Mouse (Mus musculus): Measurements from ENCODE around the gene Xpr1.

GRCm38 (mm10) chr1:155412705-155413104 is 4.5 kb downstream of the Xpr1 start:
- TF ChIP-seq CHD1 (IDR thresholded peaks at IDR 0.05; ENCODE audit: low read depth, low read length) (no peak), USF2 (IDR thresholded peaks at IDR 0.05; ENCODE audit: borderline replicate concordance in 1 of 2, insufficient read depth in 1 of 2, low read depth in 1 of 2, low read length in 2 of 2) (no peak), EP300 (IDR thresholded peaks at IDR 0.05; ENCODE audit: low read depth in 1 of 2, low read length in 2 of 2) (peak; percentile 15 to 44; a peak in 2 of 4 replicates), TBP (IDR thresholded peaks at IDR 0.05; ENCODE audit: low read depth, low read length) (no peak), CTCF (IDR thresholded peaks at IDR 0.05 in 2 of 3, conservative IDR thresholded peaks at IDR 0.05 in 1 of 3; ENCODE audit: control insufficient read depth in 1 of 3, insufficient read depth in 1 of 3, low read depth in 2 of 3, low read length in 3 of 3, poor library complexity in 1 of 3, severe bottlenecking in 1 of 3) (peak in 1 of 3 experiments; percentile 16; a peak in 1 of 6 replicates), POLR2A (IDR thresholded peaks at IDR 0.05; ENCODE audit: control insufficient read depth in 1 of 2, insufficient read depth in 1 of 2, low read depth in 1 of 2, low read length in 2 of 2, poor library complexity in 1 of 2) (no peak), ZNF384 (IDR thresholded peaks at IDR 0.05; ENCODE audit: low read depth, low read length) (no peak), NELFE (IDR thresholded peaks at IDR 0.05; ENCODE audit: low read depth, low read length) (no peak), MEF2A (IDR thresholded peaks at IDR 0.05; ENCODE audit: extremely low read depth, insufficient replicate concordance, low read depth, low read length, poor library complexity, severe bottlenecking) (no peak), MAX (IDR thresholded peaks at IDR 0.05; ENCODE audit: low read length) (no peak), RAD21 (IDR thresholded peaks at IDR 0.05; ENCODE audit: low read depth, low read length) (peak; percentile 30), ZMIZ1 (IDR thresholded peaks at IDR 0.05; ENCODE audit: low read depth, low read length) (no peak), TCF12 (IDR thresholded peaks at IDR 0.05; ENCODE audit: low read depth, low read length) (no peak)
